Mouse (Mus musculus): ENCODE data around the gene Uqcc1. TPM values are rescaled to one million over a fixed set of nuclear protein-coding genes. Genes with fewer than 3 reads are reported as not detected.

Gene Uqcc1
- polyA plus RNA-seq, 1 experiment from 2014 or later = 99.7 TPM

GRCm38 (mm10) chr2:155823722-155824121 lies 106.4 kb downstream of the Uqcc1 start:
- Histone ChIP-seq H3K4me1 (peaks cover 32% of the 10 kb centered on the region), H3K27me3 (replicated peaks) (no peaks in the 10 kb centered on the region), H3K4me3 (no peak overlapping the region), H3K27ac (replicated peaks) (no peak overlapping the region), H3K9ac (no peak overlapping the region), H3K4me2 (no peak overlapping the region), H3K36me3 (peaks cover 47% of the 10 kb centered on the region), H3K9me3 (no peaks in the 10 kb centered on the region)
- no peak for ATAC-seq (ENCODE audit: extremely low read depth, insufficient number of reproducible peaks, low FRiP score, low TSS enrichment)
- 94% methylated on average over 8 of the region's 8 CpGs for WGBS

DNA sequence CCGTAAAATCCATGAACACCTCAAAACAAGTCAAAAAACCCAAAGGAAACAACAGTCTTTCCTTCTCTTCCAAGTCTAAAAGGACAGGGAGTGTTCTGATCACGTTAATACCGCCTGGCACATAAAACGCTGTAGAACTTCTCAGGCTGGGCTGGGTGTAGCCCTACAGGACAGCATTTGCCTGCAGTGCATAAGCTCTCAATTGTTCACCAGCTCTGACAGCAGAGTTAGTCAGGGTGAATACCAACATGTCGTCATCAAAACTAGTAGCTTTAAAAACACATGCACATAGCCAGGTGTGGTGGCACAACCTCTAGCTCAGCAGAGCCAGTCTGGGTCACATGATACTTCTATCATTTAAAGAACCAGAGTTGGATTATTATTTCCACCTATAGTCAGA lies 109.3 kb downstream of the Uqcc1 start:
- H3K36me3 ChIP-seq = peaks cover 47% of the 10 kb centered on the region
- 83% methylated on average over 5 of the region's 5 CpGs for WGBS
- H3K9ac ChIP-seq = no peak overlapping the region
- H3K4me1 ChIP-seq = peaks cover 29% of the 10 kb centered on the region
- H3K9me3 ChIP-seq = no peaks in the 10 kb centered on the region
- ATAC-seq (ENCODE audit: extremely low read depth, insufficient number of reproducible peaks, low FRiP score, low TSS enrichment) = no peak
- H3K27ac ChIP-seq (replicated peaks) = no peak overlapping the region
- H3K4me3 ChIP-seq = no peak overlapping the region
- no peaks in the 10 kb centered on the region; the same call in 1 of the 2 replicates for H3K27me3 ChIP-seq (replicated peaks)
- no peak overlapping the region for H3K4me2 ChIP-seq

DNA sequence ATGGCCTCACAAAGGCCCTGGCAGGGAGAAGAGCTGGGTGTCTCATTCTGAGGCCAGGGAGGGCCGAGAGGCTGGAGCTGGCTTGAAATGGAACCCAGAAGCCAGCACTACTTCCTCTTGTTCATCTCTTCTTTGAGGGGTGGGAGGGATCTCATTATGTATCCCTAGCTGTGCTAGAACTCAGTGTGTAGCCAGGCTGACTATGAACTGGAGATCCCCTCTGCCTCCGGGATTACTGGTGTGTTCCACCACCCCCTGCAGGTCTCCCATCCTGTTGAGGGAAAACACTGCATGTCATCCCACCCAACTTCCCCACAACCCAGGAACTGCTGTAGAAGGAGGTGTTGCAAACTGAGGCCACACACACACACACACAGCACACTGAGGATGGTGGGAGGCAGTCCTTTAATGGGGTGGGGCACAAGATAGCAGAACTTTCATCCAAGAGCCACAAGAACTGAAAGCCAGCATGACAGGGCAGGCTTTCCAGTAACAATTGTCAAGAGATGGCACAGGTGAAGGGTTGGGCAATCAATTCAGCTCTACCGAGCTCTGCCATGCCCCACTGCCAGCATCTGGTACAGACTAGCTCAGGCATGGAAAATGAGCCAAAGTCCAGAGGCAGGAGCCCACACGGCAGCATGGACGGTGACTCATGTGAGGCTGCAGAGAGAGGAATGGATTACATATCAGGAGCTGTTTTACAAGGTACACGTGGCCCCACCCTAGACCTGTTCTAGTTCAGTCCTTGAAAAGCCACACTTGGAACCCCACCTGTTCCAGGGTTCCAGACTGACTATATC lies 110.5 kb downstream of the Uqcc1 start:
- Histone ChIP-seq H3K27me3 (replicated peaks) (no peaks in the 10 kb centered on the region; the same call in 1 of the 2 replicates), H3K36me3 (peaks cover 47% of the 10 kb centered on the region), H3K9me3 (no peaks in the 10 kb centered on the region), H3K27ac (replicated peaks) (peak overlapping the region; percentile 82), H3K4me2 (peak overlapping the region; percentile 96), H3K9ac (peak overlapping the region; percentile 93), H3K4me3 (peak overlapping the region; percentile 86), H3K4me1 (peaks cover 20% of the 10 kb centered on the region)
- 62% methylated on average over 6 of the region's 6 CpGs for WGBS
- no peak; the same call in 1 of the 2 replicates for ATAC-seq (ENCODE audit: extremely low read depth, insufficient number of reproducible peaks, low FRiP score, low TSS enrichment)

GRCm38 (mm10) chr2:155819392-155819448 lies 110.9 kb downstream of the Uqcc1 start, which contains the start of gene BC029722:
TSS of gene BC029722 (minus strand) at chr2:155819426.
- Histone ChIP-seq H3K4me1 (peaks cover 20% of the 10 kb centered on the region), H3K27ac (replicated peaks) (peak within 1 kb of the TSS; percentile 82), H3K9me3 (no peaks in the 10 kb centered on the region), H3K9ac (peak within 1 kb of the TSS; percentile 93), H3K27me3 (replicated peaks) (no peaks in the 10 kb centered on the region; the same call in 1 of the 2 replicates), H3K4me3 (peak within 1 kb of the TSS; percentile 86), H3K4me2 (peak within 1 kb of the TSS; percentile 96), H3K36me3 (peaks cover 47% of the 10 kb centered on the region)
- no peak for ATAC-seq (ENCODE audit: extremely low read depth, insufficient number of reproducible peaks, low FRiP score, low TSS enrichment)

DNA sequence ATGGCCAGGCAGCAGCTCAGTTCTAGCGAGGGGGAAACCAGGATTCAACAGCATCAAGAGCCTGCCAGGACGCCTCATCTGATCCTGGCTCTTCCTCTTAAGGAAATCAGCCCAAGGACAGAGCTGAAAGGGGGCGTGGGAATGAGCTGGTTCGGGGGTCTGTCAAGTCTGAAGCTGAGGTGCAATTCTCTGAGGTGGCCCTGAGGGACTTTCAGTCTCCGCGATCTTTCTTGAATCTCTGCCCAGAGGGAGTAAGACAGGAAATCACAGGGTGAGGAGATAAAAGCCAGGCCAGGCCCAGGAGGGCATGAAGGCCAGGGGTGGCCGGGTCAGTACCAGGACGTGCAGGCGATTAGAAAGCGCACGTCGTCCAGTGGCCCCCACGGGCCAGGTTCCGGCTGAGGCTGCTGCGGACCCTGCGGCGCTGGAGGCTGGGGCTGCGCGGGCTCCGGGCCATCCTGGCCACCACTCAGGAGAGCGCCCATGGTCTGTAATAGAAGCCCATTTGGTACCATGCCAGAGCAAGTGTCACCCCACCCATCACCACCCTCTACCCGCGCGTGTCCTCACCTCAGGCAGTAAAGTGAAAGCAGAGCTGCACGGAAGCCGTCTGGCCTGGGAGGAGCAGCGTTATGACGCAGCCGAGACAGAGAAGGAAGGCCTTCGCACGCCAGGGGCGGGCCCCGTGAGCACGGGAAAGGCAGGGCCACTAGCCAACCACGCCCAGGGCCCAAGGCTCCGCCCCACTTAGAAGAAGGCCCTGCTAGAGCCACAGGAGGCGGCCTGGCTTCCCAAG lies 111.3 kb downstream of the Uqcc1 start:
- Histone ChIP-seq H3K9me3 (no peaks in the 10 kb centered on the region), H3K27ac (replicated peaks) (peak overlapping the region; percentile 82), H3K36me3 (peaks cover 43% of the 10 kb centered on the region), H3K27me3 (replicated peaks) (no peaks in the 10 kb centered on the region; the same call in 1 of the 2 replicates), H3K9ac (peak overlapping the region; percentile 93), H3K4me1 (peaks cover 20% of the 10 kb centered on the region), H3K4me3 (peak overlapping the region; percentile 86), H3K4me2 (peak overlapping the region; percentile 96)
- under 1% methylated on average over 37 of the region's 37 CpGs for WGBS
- ATAC-seq (ENCODE audit: extremely low read depth, insufficient number of reproducible peaks, low FRiP score, low TSS enrichment) = peak; percentile 89

GRCm38 (mm10) chr2:155817301-155818245 lies 112.5 kb downstream of the Uqcc1 start:
- Histone ChIP-seq H3K4me1 (peaks cover 20% of the 10 kb centered on the region), H3K9ac (peak overlapping the region; percentile 93), H3K27me3 (replicated peaks) (no peaks in the 10 kb centered on the region; the same call in none of the 2 replicates), H3K36me3 (peaks cover 31% of the 10 kb centered on the region), H3K4me3 (peak overlapping the region; percentile 86; the same call in 1 of the 2 replicates), H3K9me3 (no peaks in the 10 kb centered on the region), H3K27ac (replicated peaks) (no peak overlapping the region), H3K4me2 (peak overlapping the region; percentile 96)
- 73% methylated on average over 10 of the region's 10 CpGs for WGBS
- no peak for ATAC-seq (ENCODE audit: extremely low read depth, insufficient number of reproducible peaks, low FRiP score, low TSS enrichment)

DNA sequence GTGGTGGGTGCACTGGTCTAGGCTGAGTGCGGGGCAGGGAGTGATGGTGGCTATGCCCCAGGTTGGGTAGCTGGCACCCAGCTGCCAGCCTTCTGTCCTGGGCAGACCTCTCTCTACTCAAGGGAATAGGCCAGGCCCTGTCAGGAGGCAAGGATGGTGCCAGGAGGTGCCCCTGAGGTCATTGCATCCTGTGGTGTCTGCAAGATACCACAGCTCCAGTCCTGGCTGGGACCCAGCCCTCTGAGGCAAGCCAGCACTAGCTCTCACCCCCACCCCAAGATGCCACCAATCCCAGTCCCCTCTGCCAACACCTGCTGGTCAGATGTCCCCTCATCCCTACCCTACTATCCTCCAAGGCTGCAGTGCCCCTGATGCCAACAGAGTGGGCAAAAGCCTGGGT lies 113.9 kb downstream of the Uqcc1 start:
- H3K4me2 ChIP-seq = no peak overlapping the region
- H3K4me3 ChIP-seq = no peak overlapping the region
- ATAC-seq (ENCODE audit: extremely low read depth, insufficient number of reproducible peaks, low FRiP score, low TSS enrichment) = no peak
- H3K27me3 ChIP-seq (replicated peaks) = no peaks in the 10 kb centered on the region; the same call in none of the 2 replicates
- H3K4me1 ChIP-seq = peaks cover 20% of the 10 kb centered on the region
- peaks cover 17% of the 10 kb centered on the region for H3K36me3 ChIP-seq
- H3K9ac ChIP-seq = no peak overlapping the region
- H3K27ac ChIP-seq (replicated peaks) = no peak overlapping the region
- H3K9me3 ChIP-seq = no peaks in the 10 kb centered on the region
- WGBS = 94% methylated on average over 1 of the region's 1 CpGs

DNA sequence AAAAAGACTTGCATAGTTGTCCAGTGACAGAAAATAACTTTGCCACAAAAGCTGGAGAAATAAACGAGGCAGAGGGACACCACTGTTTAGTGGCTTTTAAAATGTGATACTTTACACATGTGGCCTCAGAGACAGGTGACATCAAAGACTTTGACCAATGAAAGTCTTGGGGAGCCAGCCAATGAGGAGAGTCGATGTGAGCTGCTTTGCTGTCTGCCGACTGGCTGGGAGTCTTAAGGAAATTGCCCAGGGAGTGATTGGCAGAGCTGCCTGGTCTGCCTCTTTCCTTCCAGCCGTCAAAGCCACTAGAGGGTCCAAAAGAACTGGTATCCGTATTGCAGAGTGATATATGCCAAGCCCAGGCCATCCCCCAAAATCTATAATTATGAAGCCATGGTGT lies 115.3 kb downstream of the Uqcc1 start:
- Histone ChIP-seq H3K36me3 (peaks cover 3% of the 10 kb centered on the region), H3K9ac (no peak overlapping the region), H3K4me3 (no peak overlapping the region), H3K4me1 (peaks cover 17% of the 10 kb centered on the region), H3K27ac (replicated peaks) (no peak overlapping the region), H3K27me3 (replicated peaks) (no peaks in the 10 kb centered on the region; the same call in none of the 2 replicates), H3K9me3 (no peaks in the 10 kb centered on the region), H3K4me2 (no peak overlapping the region)
- ATAC-seq (ENCODE audit: extremely low read depth, insufficient number of reproducible peaks, low FRiP score, low TSS enrichment) = no peak
- 26% methylated on average over 5 of the region's 5 CpGs for WGBS

DNA sequence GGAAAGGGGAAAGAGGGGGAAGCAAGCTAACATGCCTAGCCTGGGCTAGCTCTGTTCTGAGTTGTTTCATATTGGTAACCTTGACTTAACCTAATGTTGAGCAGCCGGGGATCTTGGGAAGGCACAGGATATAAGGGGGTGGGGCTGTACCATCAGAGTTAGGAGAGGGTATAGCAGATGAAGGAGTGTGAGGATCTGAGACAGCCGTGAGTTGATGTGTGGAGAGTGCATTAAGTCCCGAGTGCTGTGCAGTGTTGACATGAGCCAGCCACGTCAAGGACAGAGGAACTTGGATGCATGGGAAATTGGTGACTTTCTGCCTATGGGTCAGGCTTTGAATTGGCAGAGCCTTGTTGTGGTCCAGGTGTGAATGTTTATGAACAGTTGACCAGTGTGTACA lies 117.5 kb downstream of the Uqcc1 start:
- Histone ChIP-seq H3K36me3 (no peaks in the 10 kb centered on the region), H3K4me1 (no peaks in the 10 kb centered on the region), H3K4me3 (no peak overlapping the region), H3K9ac (no peak overlapping the region), H3K9me3 (no peaks in the 10 kb centered on the region), H3K27me3 (replicated peaks) (no peaks in the 10 kb centered on the region; the same call in none of the 2 replicates), H3K27ac (replicated peaks) (no peak overlapping the region), H3K4me2 (no peak overlapping the region)
- ATAC-seq (ENCODE audit: extremely low read depth, insufficient number of reproducible peaks, low FRiP score, low TSS enrichment) = no peak
- WGBS = 57% methylated on average over 4 of the region's 4 CpGs

GRCm38 (mm10) chr2:155811821-155812396 lies 118.2 kb downstream of the Uqcc1 start:
- Histone ChIP-seq H3K9me3 (no peaks in the 10 kb centered on the region), H3K9ac (no peak overlapping the region), H3K27ac (replicated peaks) (no peak overlapping the region), H3K4me1 (no peaks in the 10 kb centered on the region), H3K36me3 (no peaks in the 10 kb centered on the region), H3K4me2 (no peak overlapping the region), H3K4me3 (no peak overlapping the region), H3K27me3 (replicated peaks) (no peaks in the 10 kb centered on the region; the same call in none of the 2 replicates)
- ATAC-seq (ENCODE audit: extremely low read depth, insufficient number of reproducible peaks, low FRiP score, low TSS enrichment) = no peak
- 38% methylated on average over 16 of the region's 16 CpGs for WGBS

- no peaks in the 10 kb centered on the region for H3K9me3 ChIP-seq
Observed at GRCm38 (mm10) chr2:155809620-155810019, 120.5 kb downstream of the Uqcc1 start.

More at GRCm38 (mm10) chr2:155809620-155810019, 120.5 kb downstream of the Uqcc1 start:
- Histone ChIP-seq H3K9ac (no peak overlapping the region), H3K27me3 (replicated peaks) (no peaks in the 10 kb centered on the region; the same call in 1 of the 2 replicates), H3K4me2 (no peak overlapping the region), H3K4me1 (peaks cover 11% of the 10 kb centered on the region), H3K4me3 (no peak overlapping the region), H3K27ac (replicated peaks) (no peak overlapping the region), H3K36me3 (no peaks in the 10 kb centered on the region)
- WGBS = 54% methylated on average over 4 of the region's 4 CpGs
- no peak for ATAC-seq (ENCODE audit: extremely low read depth, insufficient number of reproducible peaks, low FRiP score, low TSS enrichment)

Measured in heart, embryonic 13.5 days (tissue).